Mouse (Mus musculus) intestine, embryonic 14.5 days (tissue): Measurements from ENCODE around the gene Qk. TPM values are rescaled to one million over a fixed set of nuclear protein-coding genes. Genes with fewer than 3 reads are reported as not detected.

Experiments used
- ATAC-seq: fragments of 200-750 bp; cut with Nextera tagmentation; replicated peaks from 2 replicates; pipeline ENCODE4 v1.8.0; 2017; ENCODE audit warnings: low read depth, moderate number of reproducible peaks, moderate TSS enrichment, moderate library complexity; ENCODE audit not compliant: low FRiP score, low TSS enrichment
- DNase-seq: peaks from one replicate; pipeline ENCODE4 v3.0.0-alpha.2; 2018; ENCODE audit warnings: low spot score
- H3K27ac ChIP-seq: fragments of 300-500 bp; sonication (generic); 2 replicates; pipeline ENCODE4 v1.5.1; 2014; ENCODE audit warnings: low read depth, mild to moderate bottlenecking, control low read depth
- H3K27me3 ChIP-seq: fragments of 300-500 bp; sonication (generic); replicated peaks from 2 replicates; pipeline ENCODE4 v1.6.1; 2014; ENCODE audit warnings: low read length, control low read depth; ENCODE audit not compliant: control insufficient read depth, insufficient read depth
- H3K36me3 ChIP-seq: fragments of 300-500 bp; sonication (generic); 2 replicates; pipeline ENCODE4 v1.6.1; 2014; ENCODE audit warnings: low read length, control low read depth; ENCODE audit not compliant: control insufficient read depth, insufficient read depth
- H3K4me1 ChIP-seq: fragments of 300-500 bp; sonication (generic); replicated peaks from 2 replicates; pipeline ENCODE4 v1.6.1; 2014; ENCODE audit warnings: low read length, control low read depth, mixed read lengths; ENCODE audit not compliant: control insufficient read depth, insufficient read depth
- H3K4me2 ChIP-seq: fragments of 300-500 bp; sonication (generic); 2 replicates; pipeline ENCODE4 v1.6.1; 2014; ENCODE audit warnings: low read length
- H3K4me3 ChIP-seq: fragments of 300-500 bp; sonication (generic); 2 replicates; pipeline ENCODE4 v1.5.1; 2014; ENCODE audit warnings: low read depth, low read length, control low read depth, mixed read lengths
- H3K9ac ChIP-seq: fragments of 300-500 bp; sonication (generic); 2 replicates; pipeline ENCODE4 v1.6.1; 2014; ENCODE audit warnings: mild to moderate bottlenecking, low read length
- H3K9me3 ChIP-seq: fragments of 300-500 bp; sonication (generic); 2 replicates; pipeline ENCODE4 v1.6.1; 2016; ENCODE audit warnings: low read length, control low read depth; ENCODE audit not compliant: control insufficient read depth
- WGBS: fragments of 180-500 bp; shearing (Covaris S2); extraction: QIAGEN DNeasy Blood & Tissue Kit; methylation state at CpG from one replicate; pipeline ENCODE4 v1.1.7; 2014; 5-methylcytosine and 5-hydroxymethylcytosine counted together
- polyA plus RNA-seq: library from polyadenylated mRNA; unstranded; fragments of >200 nt; fragmentation: Nextera tagmentation; extraction: Ambion mirVana; gene quantifications from 2 replicates; pipeline ENCODE4 v1.2.1, GENCODE M21; 2014

Gene Qk
- polyA plus RNA-seq: 23.1 and 26.8 TPM in 2 replicates

DNA sequence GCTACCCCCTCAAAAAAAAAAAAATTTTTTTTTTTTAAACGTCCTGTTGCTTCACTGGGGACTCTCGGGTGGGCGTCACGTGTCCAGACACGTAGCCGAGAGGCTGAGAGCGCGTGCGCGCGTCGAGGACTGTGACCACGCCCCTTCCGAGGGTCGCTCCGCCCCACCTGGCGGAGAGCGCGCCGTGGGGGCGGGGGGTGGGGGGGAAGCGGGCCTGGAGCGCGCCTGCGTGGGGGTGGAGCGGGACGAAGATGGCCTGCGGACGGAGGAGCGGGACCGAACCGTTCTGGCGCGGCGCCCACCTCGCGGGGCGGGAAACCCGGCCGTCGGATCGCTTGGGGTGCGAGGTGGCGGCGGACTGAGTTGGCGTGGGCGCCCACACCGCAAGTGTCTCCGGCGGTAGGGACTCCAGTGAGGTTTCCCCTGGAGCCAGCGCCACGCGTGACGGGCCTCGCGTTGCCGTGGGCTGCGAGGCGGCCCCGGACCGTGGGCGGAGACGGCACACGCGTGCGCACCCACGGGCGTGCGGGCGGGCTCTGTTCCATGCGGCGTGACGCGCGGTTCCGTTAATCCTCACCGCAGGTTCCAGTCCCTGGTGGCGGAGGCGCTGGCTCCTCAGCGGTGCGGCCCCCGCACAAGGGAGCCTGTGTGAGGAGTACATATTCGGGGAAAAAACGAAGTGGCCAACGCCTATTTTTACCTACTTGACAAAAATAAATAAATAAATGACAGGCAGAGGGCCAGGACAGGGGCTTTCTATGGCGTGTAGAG lies at the start of gene Qk:
Qk (minus strand) TSS at position 170 of the 771 bp plus-strand sequence.
- WGBS: under 1% methylated on average over 86 of the region's 86 CpGs
- Histone ChIP-seq H3K27me3 (no peaks in the 10 kb centered on the region), H3K9ac (peak within 1 kb of the TSS; percentile 96), H3K4me1 (peaks cover 5% of the 10 kb centered on the region), H3K4me2 (peak within 1 kb of the TSS; percentile 62), H3K9me3 (no peaks in the 10 kb centered on the region), H3K36me3 (no peaks in the 10 kb centered on the region), H3K27ac (peak within 1 kb of the TSS; percentile 97), H3K4me3 (peak within 1 kb of the TSS; percentile 88)
- peak; percentile 64 for ATAC-seq
- peak; percentile 93 for DNase-seq

GRCm38 (mm10) chr17:10367044-10367443 lies 47.4 kb upstream of the Qk start:
- no peak for DNase-seq
- H3K27ac ChIP-seq: no peak overlapping the region
- H3K27me3 ChIP-seq: no peaks in the 10 kb centered on the region
- 79% methylated on average over 5 of the region's 5 CpGs for WGBS
- H3K4me1 ChIP-seq: no peaks in the 10 kb centered on the region; the same call in 1 of the 2 replicates
- H3K4me2 ChIP-seq: no peak overlapping the region
- no peaks in the 10 kb centered on the region for H3K36me3 ChIP-seq
- no peak for ATAC-seq
- no peak overlapping the region for H3K4me3 ChIP-seq
- H3K9me3 ChIP-seq: no peaks in the 10 kb centered on the region
- H3K9ac ChIP-seq: no peak overlapping the region

DNA sequence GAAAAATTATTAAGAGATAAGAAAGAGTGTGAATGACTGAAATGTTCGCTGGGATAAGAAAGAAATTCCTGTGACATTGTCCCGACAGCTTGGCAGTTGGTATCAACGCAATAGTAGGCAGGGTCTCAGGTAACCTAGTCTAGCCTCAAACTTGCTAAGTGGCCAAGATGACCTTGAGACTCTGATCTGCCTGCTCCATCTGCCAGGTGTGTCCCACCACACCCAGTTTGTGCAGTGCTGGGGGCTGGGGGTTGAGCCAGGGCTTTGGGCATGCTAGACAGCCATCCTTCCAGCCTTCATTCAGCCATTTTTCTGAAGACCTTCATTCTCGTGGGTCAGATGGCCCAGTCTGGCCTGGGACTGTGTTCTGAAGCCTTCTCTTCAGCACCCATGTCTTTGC lies 46.9 kb upstream of the Qk start:
- ATAC-seq (no peak), DNase-seq (no peak)
- H3K9me3 ChIP-seq: no peaks in the 10 kb centered on the region
- H3K4me1 ChIP-seq: no peaks in the 10 kb centered on the region
- no peak overlapping the region for H3K4me3 ChIP-seq
- H3K4me2 ChIP-seq: no peak overlapping the region
- no peaks in the 10 kb centered on the region for H3K27me3 ChIP-seq
- no peaks in the 10 kb centered on the region for H3K36me3 ChIP-seq
- H3K27ac ChIP-seq: no peak overlapping the region
- 84% methylated on average over 4 of the region's 4 CpGs for WGBS
- no peak overlapping the region for H3K9ac ChIP-seq

- H3K4me2 ChIP-seq: no peak overlapping the region
- no peaks in the 10 kb centered on the region for H3K36me3 ChIP-seq
- H3K4me3 ChIP-seq: no peak overlapping the region
- ATAC-seq (no peak), DNase-seq (no peak)
- no peak overlapping the region for H3K27ac ChIP-seq
- H3K9me3 ChIP-seq: no peaks in the 10 kb centered on the region
- no peaks in the 10 kb centered on the region for H3K4me1 ChIP-seq
- no peak overlapping the region for H3K9ac ChIP-seq
- no peaks in the 10 kb centered on the region for H3K27me3 ChIP-seq
- 67% methylated on average over 13 of the region's 13 CpGs for WGBS
Measured at GRCm38 (mm10) chr17:10365501-10366482, 46.1 kb upstream of the Qk start.

- Histone ChIP-seq H3K4me3 (no peak overlapping the region), H3K9ac (no peak overlapping the region), H3K27ac (no peak overlapping the region), H3K4me2 (no peak overlapping the region), H3K27me3 (no peaks in the 10 kb centered on the region), H3K9me3 (no peaks in the 10 kb centered on the region), H3K4me1 (no peaks in the 10 kb centered on the region), H3K36me3 (no peaks in the 10 kb centered on the region)
- 82% methylated on average over 3 of the region's 3 CpGs for WGBS
- ATAC-seq (no peak), DNase-seq (no peak)
Measured at GRCm38 (mm10) chr17:10363151-10363550, 43.5 kb upstream of the Qk start.

DNA sequence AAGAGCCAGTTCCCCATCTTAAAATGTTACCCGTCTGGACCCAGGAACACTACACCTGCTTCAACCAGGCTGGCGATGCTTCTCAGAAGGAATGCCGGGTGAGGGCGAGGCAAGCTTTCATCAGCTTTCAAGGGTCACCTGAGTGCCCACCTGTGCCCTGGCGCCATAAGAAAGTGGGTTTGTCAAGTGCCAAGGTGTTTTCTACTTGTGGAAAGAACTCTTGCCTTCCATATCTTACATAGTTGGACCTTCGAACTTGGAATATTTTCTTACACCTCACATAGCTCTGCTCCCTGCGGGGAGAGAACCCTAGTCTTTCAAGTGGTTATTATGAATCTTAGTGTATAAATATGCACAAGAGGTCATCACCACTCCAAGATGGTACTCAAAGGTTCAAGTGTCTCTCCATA lies 42.2 kb upstream of the Qk start:
- H3K4me1 ChIP-seq: no peaks in the 10 kb centered on the region
- H3K27ac ChIP-seq: no peak overlapping the region
- no peaks in the 10 kb centered on the region for H3K27me3 ChIP-seq
- H3K4me3 ChIP-seq: no peak overlapping the region
- ATAC-seq: no peak
- H3K9me3 ChIP-seq: no peaks in the 10 kb centered on the region
- 93% methylated on average over 7 of the region's 7 CpGs for WGBS
- DNase-seq: no peak
- no peak overlapping the region for H3K4me2 ChIP-seq
- no peaks in the 10 kb centered on the region for H3K36me3 ChIP-seq
- no peak overlapping the region for H3K9ac ChIP-seq

GRCm38 (mm10) chr17:10360738-10361137 lies 41.1 kb upstream of the Qk start:
- 83% methylated on average over 4 of the region's 4 CpGs for WGBS
- H3K4me2 ChIP-seq: no peak overlapping the region

GRCm38 (mm10) chr17:10359466-10359865 lies 39.8 kb upstream of the Qk start:
- DNase-seq: no peak

More at GRCm38 (mm10) chr17:10360738-10361137, 41.1 kb upstream of the Qk start:
- no peak for ATAC-seq
- Histone ChIP-seq H3K9me3 (no peaks in the 10 kb centered on the region), H3K4me1 (no peaks in the 10 kb centered on the region), H3K9ac (no peak overlapping the region), H3K36me3 (no peaks in the 10 kb centered on the region), H3K4me3 (no peak overlapping the region), H3K27ac (no peak overlapping the region), H3K27me3 (no peaks in the 10 kb centered on the region)
- no peak for DNase-seq

More at GRCm38 (mm10) chr17:10359466-10359865, 39.8 kb upstream of the Qk start:
- Histone ChIP-seq H3K36me3 (no peaks in the 10 kb centered on the region), H3K27ac (no peak overlapping the region), H3K9me3 (no peaks in the 10 kb centered on the region), H3K4me3 (no peak overlapping the region), H3K4me1 (no peaks in the 10 kb centered on the region), H3K9ac (no peak overlapping the region), H3K4me2 (no peak overlapping the region), H3K27me3 (no peaks in the 10 kb centered on the region)
- 46% methylated on average over 14 of the region's 14 CpGs for WGBS
- no peak for ATAC-seq
